Mouse (Mus musculus): ENCODE results near the gene Olfr1196. TPM values are rescaled to one million over a fixed set of nuclear protein-coding genes. Genes with fewer than 3 reads are reported as not detected.

Olfr1196 gene
- not detected in 2 replicates for polyA plus RNA-seq (2012; rRNA removed; ENCODE audit: low replicate concordance)

GRCm38 (mm10) chr2:88704497-88704896, at the start of gene Olfr1196:
Gene Olfr1196 (minus strand): TSS chr2:88704597.

GRCm38 (mm10) chr2:88751270-88751669, 46.9 kb upstream of the Olfr1196 start, which contains the start of gene Olfr1198:
Gene Olfr1198 (minus strand): TSS chr2:88751370.

GRCm38 (mm10) chr2:88732266-88732665, 27.9 kb upstream of the Olfr1196 start, which contains the start of gene Olfr1197:
Gene Olfr1197 (minus strand): TSS chr2:88732366.

GRCm38 (mm10) chr2:88689087-88689486, 15.3 kb downstream of the Olfr1196 start, which contains the start of gene Olfr1195:
Gene Olfr1195 (minus strand): TSS chr2:88689187.

GRCm38 (mm10) chr2:88675328-88675727, 29.1 kb downstream of the Olfr1196 start, which contains the start of gene Olfr1193:
Gene Olfr1193 (plus strand): TSS chr2:88675628.

GRCm38 (mm10) chr2:88648209-88648608, 56.2 kb downstream of the Olfr1196 start, which contains the start of gene Olfr1192-ps1:
Gene Olfr1192-ps1 (plus strand): TSS chr2:88648509.

Other genes with a start within 250 kb of the Olfr1196 start
- gene Olfr1183, start 249.7 kb downstream of the Olfr1196 start, polyA plus RNA-seq (2012; rRNA removed; ENCODE audit: low replicate concordance) = not detected in 2 replicates
- not detected in 2 replicates for gene Olfr1184, start 221.0 kb downstream of the Olfr1196 start, polyA plus RNA-seq (2012; rRNA removed; ENCODE audit: low replicate concordance)
- gene Olfr1185-ps1, start 211.3 kb downstream of the Olfr1196 start, polyA plus RNA-seq (2012; rRNA removed; ENCODE audit: low replicate concordance) = not detected in 2 replicates
- gene Olfr1186, start 186.0 kb downstream of the Olfr1196 start, polyA plus RNA-seq (2012; rRNA removed; ENCODE audit: low replicate concordance) = not detected in 2 replicates
- gene Olfr1188, start 147.7 kb downstream of the Olfr1196 start, polyA plus RNA-seq (2012; rRNA removed; ENCODE audit: low replicate concordance) = not detected in 2 replicates
- gene Olfr1189, start 118.1 kb downstream of the Olfr1196 start, polyA plus RNA-seq (2012; rRNA removed; ENCODE audit: low replicate concordance) = not detected in 2 replicates
- not detected in 2 replicates for gene Olfr1191-ps1, start 64.1 kb downstream of the Olfr1196 start, polyA plus RNA-seq (2012; rRNA removed; ENCODE audit: low replicate concordance)
- not detected in 2 replicates for gene Olfr1192-ps1, start 56.1 kb downstream of the Olfr1196 start, polyA plus RNA-seq (2012; rRNA removed; ENCODE audit: low replicate concordance)
- not detected in 2 replicates for gene Olfr1193, start 29.0 kb downstream of the Olfr1196 start, polyA plus RNA-seq (2012; rRNA removed; ENCODE audit: low replicate concordance)
- gene Olfr1195, start 15.4 kb downstream of the Olfr1196 start, polyA plus RNA-seq (2012; rRNA removed; ENCODE audit: low replicate concordance) = not detected in 2 replicates
- gene Olfr1197, start 27.8 kb upstream of the Olfr1196 start, polyA plus RNA-seq (2012; rRNA removed; ENCODE audit: low replicate concordance) = not detected in 2 replicates
- gene Olfr1198, start 46.8 kb upstream of the Olfr1196 start, polyA plus RNA-seq (2012; rRNA removed; ENCODE audit: low replicate concordance) = not detected in 2 replicates
- gene Olfr1199, start 55.9 kb upstream of the Olfr1196 start, polyA plus RNA-seq (2012; rRNA removed; ENCODE audit: low replicate concordance) = not detected in 2 replicates
- gene Olfr1200, start 65.9 kb upstream of the Olfr1196 start, polyA plus RNA-seq (2012; rRNA removed; ENCODE audit: low replicate concordance) = not detected in 2 replicates
- not detected in 2 replicates for gene Olfr1201, start 88.4 kb upstream of the Olfr1196 start, polyA plus RNA-seq (2012; rRNA removed; ENCODE audit: low replicate concordance)
- not detected in 2 replicates for gene Olfr1202, start 109.9 kb upstream of the Olfr1196 start, polyA plus RNA-seq (2012; rRNA removed; ENCODE audit: low replicate concordance)
- not detected in 2 replicates for gene Olfr1205, start 125.1 kb upstream of the Olfr1196 start, polyA plus RNA-seq (2012; rRNA removed; ENCODE audit: low replicate concordance)
- not detected in 2 replicates for gene Olfr1204, start 144.7 kb upstream of the Olfr1196 start, polyA plus RNA-seq (2012; rRNA removed; ENCODE audit: low replicate concordance)
- not detected in 2 replicates for gene Olfr1206, start 158.6 kb upstream of the Olfr1196 start, polyA plus RNA-seq (2012; rRNA removed; ENCODE audit: low replicate concordance)
- gene Olfr1208, start 197.7 kb upstream of the Olfr1196 start, polyA plus RNA-seq (2012; rRNA removed; ENCODE audit: low replicate concordance) = not detected in 2 replicates
- not detected in 2 replicates for gene Olfr1209, start 210.6 kb upstream of the Olfr1196 start, polyA plus RNA-seq (2012; rRNA removed; ENCODE audit: low replicate concordance)
- gene Olfr1211, start 233.5 kb upstream of the Olfr1196 start, polyA plus RNA-seq (2012; rRNA removed; ENCODE audit: low replicate concordance) = not detected in 2 replicates
- not detected in 2 replicates for gene Olfr1212, start 249.4 kb upstream of the Olfr1196 start, polyA plus RNA-seq (2012; rRNA removed; ENCODE audit: low replicate concordance)

All from duodenum, adult 2 months (tissue).